Mouse (Mus musculus) kidney, adult 2 months (tissue): Measurements from ENCODE around the gene Gm10256. TPM values are rescaled to one million over a fixed set of nuclear protein-coding genes. Genes with fewer than 3 reads are reported as not detected.
"Not testable (repeated sequence)": the region's sequence is repeated elsewhere in the genome, so short reads cannot be mapped to it uniquely, and the experiment has no call there.

Experiments
- DNase-seq: peaks from one replicate; pipeline ENCODE4 v3.0.0; 2021
- H3K27ac ChIP-seq: fragments of 200-500 bp; 2 replicates; pipeline ENCODE4 v1.5.1; 2012; ENCODE audit warnings: low read depth, low read length, control low read depth, inconsistent platforms; ENCODE audit not compliant: insufficient read depth
- H3K27me3 ChIP-seq: fragments of 200-500 bp; replicated peaks from 2 replicates; pipeline ENCODE4 v1.6.1; 2012; ENCODE audit warnings: mild to moderate bottlenecking, moderate library complexity, low read length, inconsistent platforms; ENCODE audit not compliant: control insufficient read depth, insufficient read depth
- H3K36me3 ChIP-seq: fragments of 200-500 bp; 2 replicates; pipeline ENCODE4 v1.6.1; 2012; ENCODE audit warnings: mild to moderate bottlenecking, moderate library complexity, low read length, inconsistent platforms; ENCODE audit not compliant: control insufficient read depth, insufficient read depth
- H3K4me1 ChIP-seq: fragments of 200-500 bp; 2 replicates; pipeline ENCODE4 v1.6.1; 2011; ENCODE audit warnings: low read length; ENCODE audit not compliant: control insufficient read depth, insufficient read depth
- H3K4me3 ChIP-seq: fragments of 200-500 bp; 2 replicates; pipeline ENCODE4 v1.5.1; 2011; ENCODE audit warnings: mild to moderate bottlenecking, low read depth, low read length, control low read depth; ENCODE audit not compliant: insufficient read depth
- WGBS: fragments of 180-500 bp; shearing (Covaris S2); methylation state at CpG from one replicate; pipeline ENCODE4 v1.1.7; 2018; 5-methylcytosine and 5-hydroxymethylcytosine counted together
- polyA plus RNA-seq: library from polyadenylated mRNA; depleted of rRNA; stranded (reverse); fragments of >200 nt; gene quantifications from 2 replicates; pipeline ENCODE4 v1.2.3, GENCODE M21; 2012; rRNA removed

Gm10256 gene
- not detected in 2 replicates for polyA plus RNA-seq

DNA sequence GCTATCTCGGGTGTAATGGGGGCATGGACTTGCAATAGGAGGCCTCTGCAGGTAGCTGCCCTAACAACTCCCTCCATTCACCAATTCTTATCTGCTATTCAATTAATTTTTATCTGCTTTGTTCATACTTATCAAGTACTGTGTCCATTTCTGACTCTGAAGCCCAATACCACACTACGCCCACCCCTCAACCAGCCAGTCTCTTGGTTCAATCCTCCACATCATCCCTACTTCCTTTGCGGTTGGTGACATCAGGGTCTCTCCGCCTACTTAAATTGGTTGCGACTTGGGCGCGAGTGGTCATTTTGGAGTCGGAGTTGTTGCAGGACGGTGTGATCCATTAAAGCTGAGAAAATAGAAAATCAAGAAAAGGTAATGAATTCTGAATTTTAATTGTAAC, at the start of gene Gm10256, which contains the start of gene Rbmy:
Gene Gm10256 (plus strand): TSS at position 320 of the 400 bp plus-strand sequence.
Gene Rbmy (plus strand): TSS at position 301 of the 400 bp plus-strand sequence.
- DNase-seq, H3K27me3 ChIP-seq, H3K27ac ChIP-seq, H3K4me3 ChIP-seq, H3K36me3 ChIP-seq, H3K4me1 ChIP-seq: not testable (repeated sequence)
- no CpG with 5 or more reads among the region's 9 CpGs for WGBS

DNA sequence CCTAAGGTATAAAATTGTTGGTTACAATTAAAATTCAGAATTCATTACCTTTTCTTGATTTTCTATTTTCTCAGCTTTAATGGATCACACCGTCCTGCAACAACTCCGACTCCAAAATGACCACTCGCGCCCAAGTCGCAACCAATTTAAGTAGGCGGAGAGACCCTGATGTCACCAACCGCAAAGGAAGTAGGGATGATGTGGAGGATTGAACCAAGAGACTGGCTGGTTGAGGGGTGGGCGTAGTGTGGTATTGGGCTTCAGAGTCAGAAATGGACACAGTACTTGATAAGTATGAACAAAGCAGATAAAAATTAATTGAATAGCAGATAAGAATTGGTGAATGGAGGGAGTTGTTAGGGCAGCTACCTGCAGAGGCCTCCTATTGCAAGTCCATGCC, 34.4 kb upstream of the Gm10256 start, which contains the start of gene Gm4064:
Gene Gm4064 (minus strand): TSS at position 101 of the 400 bp plus-strand sequence.
- H3K27ac ChIP-seq, H3K4me1 ChIP-seq, H3K27me3 ChIP-seq, H3K36me3 ChIP-seq, H3K4me3 ChIP-seq, DNase-seq: not testable (repeated sequence)
- no CpG with 5 or more reads among the region's 8 CpGs for WGBS

DNA sequence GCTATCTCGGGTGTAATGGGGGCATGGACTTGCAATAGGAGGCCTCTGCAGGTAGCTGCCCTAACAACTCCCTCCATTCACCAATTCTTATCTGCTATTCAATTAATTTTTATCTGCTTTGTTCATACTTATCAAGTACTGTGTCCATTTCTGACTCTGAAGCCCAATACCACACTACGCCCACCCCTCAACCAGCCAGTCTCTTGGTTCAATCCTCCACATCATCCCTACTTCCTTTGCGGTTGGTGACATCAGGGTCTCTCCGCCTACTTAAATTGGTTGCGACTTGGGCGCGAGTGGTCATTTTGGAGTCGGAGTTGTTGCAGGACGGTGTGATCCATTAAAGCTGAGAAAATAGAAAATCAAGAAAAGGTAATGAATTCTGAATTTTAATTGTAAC, 70.2 kb downstream of the Gm10256 start, which contains the start of gene Gm10352:
Gene Gm10352 (plus strand): TSS at position 301 of the 400 bp plus-strand sequence.
- not testable (repeated sequence) for DNase-seq, H3K27ac ChIP-seq, H3K36me3 ChIP-seq, H3K4me1 ChIP-seq, H3K27me3 ChIP-seq, H3K4me3 ChIP-seq
- no CpG with 5 or more reads among the region's 9 CpGs for WGBS

Other genes starting within 250 kb of the Gm10256 start
- not detected in 2 replicates for gene H2al2c, start 231.6 kb upstream of the Gm10256 start, polyA plus RNA-seq
- gene Sry, start 167.0 kb upstream of the Gm10256 start, polyA plus RNA-seq, result not detected in 2 replicates
- not detected in 2 replicates for gene H2al2b, start 110.0 kb upstream of the Gm10256 start, polyA plus RNA-seq
- gene Gm4064, start 34.5 kb upstream of the Gm10256 start, polyA plus RNA-seq, result not detected in 2 replicates
- not detected in 2 replicates for gene Rbmy, start within 50 bp of the Gm10256 start, polyA plus RNA-seq
- not detected in 2 replicates for gene Gm10352, start 70.3 kb downstream of the Gm10256 start, polyA plus RNA-seq
- not detected in 2 replicates for gene Gm29289, start 101.9 kb downstream of the Gm10256 start, polyA plus RNA-seq